Comparison of ENCODE assay signal across 24 mouse cellular contexts in genomic region chr3:126534118-126534820, GRCm38 (mm10).
DNase-seq lines count a peak whose midpoint lies in the region; ATAC-seq lines count a peak whose summit lies in the region.
"Had no signal": no experiment of that assay in that cellular context is flagged by ENCODE, and none has a peak within 500 bp of the region (broad histone marks: within the 10 kb centered on the region; RNA-seq: fewer than 3 reads in every experiment).

No protein-coding gene starts in this region.

- H3K9me3 ChIP-seq in forebrain, embryonic 13.5 days (replicated peaks) = no peaks in the 10 kb centered on the region
- no peaks in the 10 kb centered on the region for H3K9me3 ChIP-seq in forebrain, embryonic 16.5 days (ENCODE audit: control insufficient read depth, low read length)
- H3K9me3 ChIP-seq in midbrain, embryonic 13.5 days = no peaks in the 10 kb centered on the region
- H3K9me3 ChIP-seq in midbrain, embryonic 10.5 days (replicated peaks) = no peaks in the 10 kb centered on the region
- no peaks in the 10 kb centered on the region for H3K9me3 ChIP-seq in embryonic facial prominence, embryonic 14.5 days (ENCODE audit: control insufficient read depth, low read length)
- H3K9me3 ChIP-seq in midbrain, embryonic 16.5 days (replicated peaks; ENCODE audit: control insufficient read depth, low read length, poor library complexity, severe bottlenecking) = no peaks in the 10 kb centered on the region
- H3K9me3 ChIP-seq: embryonic facial prominence, embryonic 15.5 days; kidney, embryonic 15.5 days; limb, embryonic 13.5 days; liver, embryonic 12.5 days had no signal

- H3K36me3 ChIP-seq in forebrain, embryonic 13.5 days (ENCODE audit: poor library complexity, severe bottlenecking) = no peaks in the 10 kb centered on the region
- H3K36me3 ChIP-seq in forebrain, embryonic 16.5 days (ENCODE audit: control insufficient read depth, insufficient read depth) = no peaks in the 10 kb centered on the region
- H3K36me3 ChIP-seq in midbrain, embryonic 13.5 days = no peaks in the 10 kb centered on the region
- H3K36me3 ChIP-seq in midbrain, embryonic 10.5 days = no peaks in the 10 kb centered on the region
- H3K36me3 ChIP-seq in embryonic facial prominence, embryonic 14.5 days (ENCODE audit: control insufficient read depth, insufficient read depth, low read length) = no peaks in the 10 kb centered on the region
- H3K36me3 ChIP-seq in midbrain, embryonic 16.5 days (ENCODE audit: control insufficient read depth, insufficient read depth, low read length) = no peaks in the 10 kb centered on the region
- H3K36me3 ChIP-seq: embryonic facial prominence, embryonic 15.5 days; kidney, embryonic 15.5 days; limb, embryonic 13.5 days; liver, embryonic 12.5 days had no signal

- peak; percentile 37; the same call in 1 of the 2 replicates for ATAC-seq in forebrain, embryonic 13.5 days
- ATAC-seq in forebrain, embryonic 16.5 days = no peak
- peak; percentile 58; the same call in 1 of the 2 replicates for ATAC-seq in midbrain, embryonic 13.5 days
- peak; percentile 65; the same call in 1 of the 2 replicates for ATAC-seq in embryonic facial prominence, embryonic 14.5 days (ENCODE audit: low read depth)
- ATAC-seq in midbrain, embryonic 16.5 days = peak; percentile 84
- ATAC-seq: liver, embryonic 12.5 days had no signal

- no peak overlapping the region for H3K9ac ChIP-seq in forebrain, embryonic 13.5 days
- no peak overlapping the region for H3K9ac ChIP-seq in forebrain, embryonic 16.5 days (replicated peaks; ENCODE audit: low read depth, low read length)
- H3K9ac ChIP-seq in midbrain, embryonic 13.5 days (replicated peaks) = no peak overlapping the region
- no peak overlapping the region for H3K9ac ChIP-seq in embryonic facial prominence, embryonic 14.5 days (ENCODE audit: low read depth, low read length)
- no peak overlapping the region for H3K9ac ChIP-seq in midbrain, embryonic 16.5 days (ENCODE audit: low read depth, low read length)
- H3K9ac ChIP-seq: embryonic facial prominence, embryonic 15.5 days; kidney, embryonic 15.5 days; limb, embryonic 13.5 days; liver, embryonic 12.5 days had no signal

- H3K4me3 ChIP-seq in forebrain, embryonic 13.5 days = no peak overlapping the region
- no peak overlapping the region for H3K4me3 ChIP-seq in forebrain, embryonic 16.5 days (replicated peaks; ENCODE audit: low read length)
- H3K4me3 ChIP-seq in midbrain, embryonic 13.5 days (replicated peaks) = no peak overlapping the region
- no peak overlapping the region for H3K4me3 ChIP-seq in midbrain, embryonic 10.5 days
- H3K4me3 ChIP-seq in embryonic facial prominence, embryonic 14.5 days (ENCODE audit: low read depth, low read length) = no peak overlapping the region
- no peak overlapping the region for H3K4me3 ChIP-seq in midbrain, embryonic 16.5 days (ENCODE audit: low read depth, low read length)
- H3K4me3 ChIP-seq: embryonic facial prominence, embryonic 15.5 days; kidney, embryonic 15.5 days; limb, embryonic 13.5 days; liver, embryonic 12.5 days had no signal

- 46% methylated on average over 7 of the region's 7 CpGs for WGBS in forebrain, embryonic 13.5 days
- 27% methylated on average over 7 of the region's 7 CpGs for WGBS in forebrain, embryonic 16.5 days
- 54% methylated on average over 7 of the region's 7 CpGs for WGBS in midbrain, embryonic 13.5 days
- WGBS in midbrain, embryonic 10.5 days = 86% methylated on average over 7 of the region's 7 CpGs
- 42% methylated on average over 7 of the region's 7 CpGs for WGBS in embryonic facial prominence, embryonic 14.5 days
- 46% methylated on average over 7 of the region's 7 CpGs for WGBS in midbrain, embryonic 16.5 days

- peaks cover 8% of the 10 kb centered on the region; the same call in 1 of the 2 replicates for H3K4me1 ChIP-seq in forebrain, embryonic 13.5 days
- H3K4me1 ChIP-seq in forebrain, embryonic 16.5 days (replicated peaks; ENCODE audit: control insufficient read depth, insufficient read depth, low read length) = no peaks in the 10 kb centered on the region
- H3K4me1 ChIP-seq in midbrain, embryonic 13.5 days (replicated peaks) = peaks cover 2% of the 10 kb centered on the region; the same call in 1 of the 2 replicates
- no peaks in the 10 kb centered on the region for H3K4me1 ChIP-seq in midbrain, embryonic 10.5 days
- no peaks in the 10 kb centered on the region for H3K4me1 ChIP-seq in embryonic facial prominence, embryonic 14.5 days (ENCODE audit: control insufficient read depth, insufficient read depth, low read length)
- H3K4me1 ChIP-seq in midbrain, embryonic 16.5 days (ENCODE audit: control insufficient read depth, insufficient read depth, low read length) = peaks cover 4% of the 10 kb centered on the region; the same call in 1 of the 2 replicates
- H3K4me1 ChIP-seq: embryonic facial prominence, embryonic 15.5 days; kidney, embryonic 15.5 days; liver, embryonic 12.5 days had no signal

- no peaks in the 10 kb centered on the region for H3K27me3 ChIP-seq in forebrain, embryonic 13.5 days
- no peaks in the 10 kb centered on the region for H3K27me3 ChIP-seq in forebrain, embryonic 16.5 days (replicated peaks; ENCODE audit: control insufficient read depth, insufficient read depth, low read length)
- H3K27me3 ChIP-seq in midbrain, embryonic 13.5 days = no peaks in the 10 kb centered on the region
- H3K27me3 ChIP-seq in midbrain, embryonic 10.5 days (ENCODE audit: low read depth, poor library complexity, severe bottlenecking) = no peaks in the 10 kb centered on the region
- H3K27me3 ChIP-seq in embryonic facial prominence, embryonic 14.5 days (replicated peaks; ENCODE audit: control insufficient read depth, insufficient read depth, low read length) = no peaks in the 10 kb centered on the region
- H3K27me3 ChIP-seq in midbrain, embryonic 16.5 days (ENCODE audit: control insufficient read depth, insufficient read depth, low read depth, low read length) = no peaks in the 10 kb centered on the region
- H3K27me3 ChIP-seq: embryonic facial prominence, embryonic 15.5 days; kidney, embryonic 15.5 days; limb, embryonic 13.5 days; liver, embryonic 12.5 days had no signal

- no peak for DNase-seq in midbrain, embryonic 10.5 days (ENCODE audit: low spot score)
- DNase-seq in embryonic facial prominence, embryonic 14.5 days (ENCODE audit: low spot score) = peak; percentile 16
- DNase-seq in cerebellum, adult 11 months = no peak
- DNase-seq in spleen, postnatal 14 days (ENCODE audit: low spot score in 2 of 2) = no peak
- DNase-seq: adrenal gland, postnatal 25 days; cerebellum, adult 11-12 months; cerebellum, postnatal 14 days; gastrocnemius, postnatal 10 days; heart, adult 18-20 months; kidney, adult 11 months; kidney, postnatal 4 days; lung, adult 18-20 months; lung, postnatal 14 days; right cerebral cortex, adult 18-20 months; thymus, adult 18-20 months; thymus, postnatal 36 days had no signal

- no peak overlapping the region; the same call in 1 of the 2 replicates for H3K27ac ChIP-seq in forebrain, embryonic 13.5 days
- H3K27ac ChIP-seq in forebrain, embryonic 16.5 days (ENCODE audit: low read length) = no peak overlapping the region
- no peak overlapping the region for H3K27ac ChIP-seq in midbrain, embryonic 13.5 days
- H3K27ac ChIP-seq in midbrain, embryonic 10.5 days (replicated peaks) = no peak overlapping the region
- no peak overlapping the region for H3K27ac ChIP-seq in embryonic facial prominence, embryonic 14.5 days (replicated peaks; ENCODE audit: low read depth, low read length)
- peak overlapping the region; percentile 38; the same call in 1 of the 2 replicates for H3K27ac ChIP-seq in midbrain, embryonic 16.5 days (ENCODE audit: low read length)
- H3K27ac ChIP-seq: embryonic facial prominence, embryonic 15.5 days; kidney, embryonic 15.5 days; limb, embryonic 13.5 days; liver, embryonic 12.5 days had no signal

- H3K4me2 ChIP-seq in forebrain, embryonic 13.5 days = no peak overlapping the region
- H3K4me2 ChIP-seq in forebrain, embryonic 16.5 days (ENCODE audit: low read length) = no peak overlapping the region
- no peak overlapping the region for H3K4me2 ChIP-seq in midbrain, embryonic 13.5 days (replicated peaks)
- no peak overlapping the region for H3K4me2 ChIP-seq in embryonic facial prominence, embryonic 14.5 days (ENCODE audit: low read depth, low read length)
- no peak overlapping the region for H3K4me2 ChIP-seq in midbrain, embryonic 16.5 days (ENCODE audit: low read length)
- H3K4me2 ChIP-seq: embryonic facial prominence, embryonic 15.5 days; kidney, embryonic 15.5 days; limb, embryonic 13.5 days; liver, embryonic 12.5 days had no signal
